In genomic region chr14:61757086-61757822, GRCm38 (mm10) we compare ENCODE assay signal across 8 mouse cellular contexts.
DNase-seq lines count a peak whose midpoint lies in the region; ATAC-seq and TF ChIP-seq lines count a peak whose summit lies in the region.

No protein-coding gene starts in this region.

- H3K4me2 ChIP-seq in forebrain, postnatal 0 days (ENCODE audit: low read depth) = peak overlapping the region; percentile 49
- H3K4me2 ChIP-seq in liver, embryonic 11.5 days = peak overlapping the region; percentile 49
- peak overlapping the region; percentile 48 for H3K4me2 ChIP-seq in midbrain, postnatal 0 days (ENCODE audit: low read depth, low read length, poor library complexity, severe bottlenecking)

- peak; percentile 22 for DNase-seq in thymus, postnatal 4 days
- DNase-seq in thymus, postnatal 14 days = no peak
- DNase-seq in forebrain, postnatal 0 days = peak; percentile 78
- DNase-seq in heart, postnatal 10 days = peak; percentile 74 to 80
- peak; percentile 70 to 76 for DNase-seq in kidney, postnatal 36 days
- peak; percentile 44 for DNase-seq in liver, embryonic 11.5 days (ENCODE audit: low spot score)
- DNase-seq in midbrain, postnatal 0 days (ENCODE audit: low spot score) = peak; percentile 83
- peak; percentile 73 for DNase-seq in testis, postnatal 10 days (ENCODE audit: low spot score)

- intact Hi-C loops in heart, postnatal 10 days (cut with DNase I) = no loop called here

- peak overlapping the region; percentile 14 for H3K4me3 ChIP-seq in forebrain, postnatal 0 days (ENCODE audit: low read depth, low read length)
- no peak overlapping the region for H3K4me3 ChIP-seq in liver, embryonic 11.5 days (ENCODE audit: low read depth, low read length)
- H3K4me3 ChIP-seq in midbrain, postnatal 0 days (ENCODE audit: low read depth, low read length) = peak overlapping the region; percentile 19; the same call in 1 of the 2 replicates

- WGBS in forebrain, postnatal 0 days = 4% methylated on average over 14 of the region's 15 CpGs
- 9% methylated on average over 14 of the region's 15 CpGs for WGBS in liver, embryonic 11.5 days
- 6% methylated on average over 13 of the region's 15 CpGs for WGBS in midbrain, postnatal 0 days

- H3K36me3 ChIP-seq in forebrain, postnatal 0 days (ENCODE audit: insufficient read depth) = no peaks in the 10 kb centered on the region
- H3K36me3 ChIP-seq in liver, embryonic 11.5 days (ENCODE audit: control insufficient read depth, insufficient read depth, low read length) = no peaks in the 10 kb centered on the region
- H3K36me3 ChIP-seq in midbrain, postnatal 0 days (ENCODE audit: insufficient read depth, low read length) = no peaks in the 10 kb centered on the region

- peak overlapping the region; percentile 57; the same call in 1 of the 2 replicates for H3K27ac ChIP-seq in forebrain, postnatal 0 days (ENCODE audit: low read depth, low read length)
- no peak overlapping the region for H3K27ac ChIP-seq in liver, embryonic 11.5 days (ENCODE audit: low read depth, low read length)
- peak overlapping the region; percentile 3; the same call in 1 of the 2 replicates for H3K27ac ChIP-seq in midbrain, postnatal 0 days (ENCODE audit: low read depth, low read length)

- H3K9ac ChIP-seq in forebrain, postnatal 0 days = no peak overlapping the region
- no peak overlapping the region for H3K9ac ChIP-seq in liver, embryonic 11.5 days (ENCODE audit: low read depth, low read length)
- H3K9ac ChIP-seq in midbrain, postnatal 0 days (replicated peaks; ENCODE audit: low read length, poor library complexity, severe bottlenecking) = no peak overlapping the region; the same call in 1 of the 2 replicates

- H3K9me3 ChIP-seq in forebrain, postnatal 0 days (ENCODE audit: low read length) = no peaks in the 10 kb centered on the region
- no peaks in the 10 kb centered on the region for H3K9me3 ChIP-seq in liver, embryonic 11.5 days (ENCODE audit: control insufficient read depth, low read length)
- H3K9me3 ChIP-seq in midbrain, postnatal 0 days (ENCODE audit: low read length) = no peaks in the 10 kb centered on the region

- TF ChIP-seq CTCF in forebrain, postnatal 0 days (IDR thresholded peaks at IDR 0.05; ENCODE audit: low read depth) = 0 out of 2 replicates have a peak, but pooled peaks have one; percentile 6
- TF ChIP-seq CTCF in midbrain, postnatal 0 days (IDR thresholded peaks at IDR 0.05) = no peak

- no peaks in the 10 kb centered on the region for H3K27me3 ChIP-seq in forebrain, postnatal 0 days (ENCODE audit: insufficient read depth, low read length)
- H3K27me3 ChIP-seq in liver, embryonic 11.5 days (replicated peaks; ENCODE audit: control insufficient read depth, insufficient read depth, low read length) = no peaks in the 10 kb centered on the region
- no peaks in the 10 kb centered on the region for H3K27me3 ChIP-seq in midbrain, postnatal 0 days (ENCODE audit: insufficient read depth, low read length)

- ATAC-seq in forebrain, postnatal 0 days = peak; percentile 93
- 0 out of 2 replicates have a peak, but pooled peaks have one; percentile 18 for ATAC-seq in liver, embryonic 11.5 days (replicated peaks; ENCODE audit: low FRiP score)
- ATAC-seq in midbrain, postnatal 0 days (ENCODE audit: low FRiP score) = peak; percentile 80

- no peaks in the 10 kb centered on the region for H3K4me1 ChIP-seq in forebrain, postnatal 0 days (ENCODE audit: insufficient read depth)
- H3K4me1 ChIP-seq in liver, embryonic 11.5 days (replicated peaks; ENCODE audit: control insufficient read depth, insufficient read depth, low read length) = 0 out of 2 replicates have a peak, but pooled peaks cover 2% of the 10 kb centered on the region
- no peaks in the 10 kb centered on the region for H3K4me1 ChIP-seq in midbrain, postnatal 0 days (ENCODE audit: insufficient read depth, low read length)

Comparison
In these comparisons a context has a peak if more than half of its experiments do, and no peak if none do; other contexts are left out.
1. ATAC-seq: peak in every context shown above with its lines; median percentile 93 in forebrain, postnatal 0 days; 80 in midbrain, postnatal 0 days; 18 in liver, embryonic 11.5 days.